In the genomic region with DNA sequence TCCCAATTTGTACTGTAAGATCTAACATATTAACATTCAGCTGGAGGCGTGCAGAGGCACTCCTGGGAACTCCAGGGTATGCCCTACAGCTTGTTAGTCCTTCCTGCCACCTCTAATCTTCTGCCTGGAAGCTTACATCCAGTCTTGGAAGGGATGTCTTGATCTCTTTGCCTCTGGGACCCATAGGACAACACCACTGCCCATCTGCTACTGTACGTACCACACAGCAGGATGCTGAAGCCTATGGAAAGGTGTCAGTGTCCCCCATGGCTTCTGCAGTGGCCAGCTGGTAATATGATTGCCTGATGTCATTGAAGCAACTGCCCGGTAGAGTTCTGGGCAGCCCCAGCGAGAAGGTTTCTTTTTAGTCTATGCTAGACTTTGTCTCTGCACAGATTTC, we compare ENCODE assay signal across 13 mouse cellular contexts. TPM values are rescaled to one million over a fixed set of nuclear protein-coding genes. Genes with fewer than 3 reads are reported as not detected.
"Had no signal": no experiment of that assay in that cellular context is flagged by ENCODE, and none has a peak within 500 bp of the region (broad histone marks: within the 10 kb centered on the region; RNA-seq: fewer than 3 reads in every experiment).

No protein-coding gene starts in this region.

- H3K4me2 ChIP-seq: kidney, embryonic 15.5 days; limb, embryonic 12.5 days; liver, embryonic 13.5 days; midbrain, embryonic 11.5 days; midbrain, embryonic 15.5 days had no signal

- H3K27me3 ChIP-seq: kidney, embryonic 15.5 days; limb, embryonic 12.5 days; liver, embryonic 13.5 days; midbrain, embryonic 15.5 days had no signal

- H3K9me3 ChIP-seq: kidney, embryonic 15.5 days; limb, embryonic 12.5 days; liver, embryonic 13.5 days; megakaryocyte, embryonic 14.5 days; midbrain, embryonic 15.5 days had no signal

- H3K9ac ChIP-seq: kidney, embryonic 15.5 days; limb, embryonic 12.5 days; liver, embryonic 13.5 days; liver, postnatal 0 days; midbrain, embryonic 15.5 days had no signal

- H3K4me1 ChIP-seq: liver, embryonic 13.5 days; megakaryocyte, embryonic 14.5 days; midbrain, embryonic 15.5 days had no signal

- H3K4me3 ChIP-seq: kidney, embryonic 15.5 days; limb, embryonic 12.5 days; liver, embryonic 13.5 days; megakaryocyte, embryonic 14.5 days; midbrain, embryonic 15.5 days had no signal

- H3K27ac ChIP-seq: kidney, embryonic 15.5 days; limb, embryonic 12.5 days; liver, embryonic 13.5 days; macrophage; midbrain, embryonic 15.5 days; stomach, postnatal 0 days had no signal

- ATAC-seq: liver, postnatal 0 days; lung, postnatal 0 days; midbrain, embryonic 15.5 days had no signal

- H3K36me3 ChIP-seq: kidney, embryonic 15.5 days; limb, embryonic 12.5 days; liver, embryonic 13.5 days; midbrain, embryonic 15.5 days had no signal

- DNase-seq: kidney, adult 2 months; kidney, postnatal 14 days; liver; liver, embryonic 13.5 days; liver, postnatal 0 days had no signal

RNA-seq across cellular contexts. Expression of a gene that starts 52.7 kb away (rescaled TPM):
- polyA plus RNA-seq: macrophage had no signal
